Mouse (Mus musculus): ENCODE measurements around the gene Mapk8.
A peak's percentile ranks its signal among the peaks of the same experiment; 100 is the strongest.
"Not testable (repeated sequence)": the region's sequence is repeated elsewhere in the genome, so short reads cannot be mapped to it uniquely, and the experiment has no call there.

Gene Mapk8

DNA sequence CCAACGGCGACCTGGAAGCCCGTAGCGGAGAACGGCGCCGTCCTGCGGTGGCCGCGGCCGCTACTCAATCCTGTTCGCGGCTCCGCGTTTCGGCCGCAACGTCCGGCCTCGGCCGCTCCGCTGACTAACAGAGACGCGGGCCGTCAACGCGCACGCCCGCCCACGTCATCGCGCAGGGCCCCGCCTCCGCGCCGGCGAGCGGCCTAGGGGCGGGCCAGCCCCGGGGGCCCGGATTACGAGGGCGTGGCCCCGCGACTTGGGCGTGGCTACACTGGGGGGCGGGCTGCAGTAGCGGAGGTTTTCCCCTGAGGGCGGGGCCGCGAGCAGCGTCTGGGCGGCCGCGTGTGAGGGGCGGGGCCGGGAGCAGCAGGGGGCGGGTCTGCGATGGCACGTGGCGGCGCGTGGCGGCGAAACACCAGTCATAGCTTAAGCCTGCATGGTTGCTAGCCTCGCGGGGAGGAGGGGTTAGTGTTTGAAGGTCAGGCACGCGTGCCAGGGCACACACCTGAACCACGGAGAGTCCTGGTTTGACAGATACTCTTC lies at the start of gene Mapk8:
Gene Mapk8 (minus strand): TSS at position 132 of the 543 bp plus-strand sequence.
- DNase-seq (ENCODE audit: low spot score) = peak; percentile 94

DNA sequence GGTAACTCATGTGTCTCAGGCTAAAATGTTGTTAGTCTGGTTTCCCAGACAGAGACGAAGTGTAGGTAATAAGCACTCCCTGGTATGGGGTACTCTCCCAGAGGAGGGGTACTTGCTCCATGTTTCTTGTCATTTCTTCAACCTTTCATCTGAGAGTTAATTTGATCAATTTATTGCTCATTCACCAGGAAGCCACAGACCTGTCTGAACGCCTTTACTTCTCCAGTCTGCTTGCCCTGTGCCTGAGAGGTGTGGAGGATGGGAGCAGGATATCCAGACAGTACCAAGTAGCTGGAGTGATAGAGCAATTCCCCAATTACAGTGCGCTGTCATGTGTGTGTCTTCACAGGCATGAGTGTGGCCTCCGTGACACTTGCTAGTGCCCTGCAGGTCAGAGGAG lies 48.3 kb upstream of the Mapk8 start:
- no peak for DNase-seq (ENCODE audit: low spot score)

DNA sequence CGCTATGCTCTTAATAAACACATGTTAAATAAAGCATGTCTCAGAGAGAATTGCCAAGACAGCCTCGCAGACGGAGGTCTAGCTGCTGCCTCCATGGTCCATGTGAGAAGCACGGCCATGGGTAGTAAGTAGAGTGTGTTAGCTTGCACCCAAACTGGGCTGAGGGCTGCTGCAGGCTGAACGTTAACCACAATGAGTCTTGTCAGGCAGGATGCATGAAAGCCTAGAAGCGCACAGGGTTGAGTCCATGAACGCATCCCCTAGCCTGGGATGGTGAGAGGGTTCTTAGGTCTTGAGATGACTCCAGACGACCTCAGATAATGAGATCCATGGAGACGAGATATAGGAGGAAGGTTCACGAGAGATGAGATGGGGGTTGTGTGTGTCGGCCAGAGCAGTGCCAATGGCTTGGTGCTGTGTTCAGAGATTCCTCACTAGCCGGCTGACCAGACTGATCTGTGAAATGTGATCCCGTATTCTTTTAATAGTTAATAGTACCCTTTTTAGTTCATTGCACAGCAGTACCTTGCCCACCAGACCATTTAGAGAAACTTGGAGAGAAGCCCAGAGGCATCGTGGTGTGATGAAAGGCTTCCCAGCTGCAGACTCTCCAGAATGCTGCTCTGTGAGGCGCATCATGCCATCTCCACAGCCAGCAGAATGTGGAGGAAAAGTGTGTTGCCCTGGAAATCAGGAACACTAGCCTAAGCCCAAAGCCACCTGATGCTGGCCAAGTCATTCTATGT lies 41.0 kb upstream of the Mapk8 start:
- no peak for DNase-seq (ENCODE audit: low spot score)

DNA sequence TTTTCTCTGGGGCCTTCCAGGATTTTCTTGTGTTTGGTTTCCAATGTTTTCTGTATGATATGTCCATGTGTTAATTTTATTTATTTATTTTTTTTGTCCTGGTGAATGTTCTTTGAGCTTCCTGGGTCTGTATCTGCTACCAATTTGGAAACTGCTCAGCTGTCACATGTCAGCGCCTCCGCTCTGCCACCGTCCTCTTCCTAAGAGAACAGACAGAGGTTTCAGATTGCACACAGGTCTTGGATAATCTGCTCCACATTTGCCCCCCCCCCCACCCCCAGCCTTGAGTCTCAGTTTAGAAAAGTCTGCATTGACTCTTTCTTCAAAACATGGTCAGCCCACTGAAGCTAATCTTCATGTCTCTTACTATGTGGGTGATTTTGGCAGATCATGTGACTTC lies 35.0 kb upstream of the Mapk8 start:
- DNase-seq (ENCODE audit: low spot score) = no peak

DNA sequence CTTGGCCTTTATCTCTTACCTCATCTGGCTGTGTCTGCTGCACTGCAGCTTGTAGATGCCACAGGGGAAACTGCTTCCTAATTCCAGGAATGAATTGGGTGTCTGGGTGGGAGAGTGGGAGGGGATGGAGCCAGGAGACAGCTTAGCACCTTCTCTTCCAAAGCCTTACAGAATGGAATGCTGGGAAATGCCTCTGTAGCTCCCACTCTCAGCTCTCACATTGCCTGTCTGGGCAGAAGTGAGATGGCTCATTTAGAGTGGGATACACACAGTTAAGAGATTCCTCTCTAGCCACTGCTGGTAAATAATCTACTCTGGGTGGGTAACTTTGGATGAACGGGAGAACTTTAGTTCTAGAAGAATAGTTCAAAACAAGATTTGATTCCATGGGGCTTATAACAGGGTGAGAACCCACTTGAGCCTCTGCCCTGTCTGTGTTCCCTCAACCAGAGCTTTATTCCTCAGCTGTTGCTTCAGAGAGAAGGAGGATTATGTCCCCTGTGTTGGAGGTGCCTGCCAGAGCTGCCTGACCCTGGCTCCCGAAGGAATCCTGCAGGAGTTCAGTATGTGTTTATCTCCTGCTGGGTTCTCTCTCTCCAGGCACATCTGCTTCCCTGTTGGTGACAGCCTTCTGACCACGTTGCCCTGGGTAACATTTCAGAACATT lies 29.3 kb upstream of the Mapk8 start:
- no peak for DNase-seq (ENCODE audit: low spot score)

DNA sequence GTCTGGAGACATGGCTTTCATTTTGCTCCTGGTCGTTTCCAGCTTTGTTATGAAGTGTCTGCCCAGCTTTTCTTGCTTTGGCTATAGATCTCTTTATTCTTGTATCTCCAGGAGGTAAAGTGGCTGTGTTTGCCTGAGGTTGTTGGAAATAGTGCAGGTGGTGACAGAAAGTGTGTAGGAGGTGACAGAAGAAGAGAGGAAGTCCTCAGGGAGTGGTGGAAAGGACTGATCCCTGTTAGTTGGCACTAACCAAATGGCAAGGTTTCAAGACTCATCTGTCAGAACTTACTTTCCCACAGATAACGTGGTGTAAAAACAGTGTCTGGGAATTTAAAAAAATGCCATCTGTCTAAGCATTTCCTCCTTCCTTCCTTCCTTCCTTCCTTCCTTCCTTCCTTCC lies 27.5 kb upstream of the Mapk8 start:
- no peak for DNase-seq (ENCODE audit: low spot score)

DNA sequence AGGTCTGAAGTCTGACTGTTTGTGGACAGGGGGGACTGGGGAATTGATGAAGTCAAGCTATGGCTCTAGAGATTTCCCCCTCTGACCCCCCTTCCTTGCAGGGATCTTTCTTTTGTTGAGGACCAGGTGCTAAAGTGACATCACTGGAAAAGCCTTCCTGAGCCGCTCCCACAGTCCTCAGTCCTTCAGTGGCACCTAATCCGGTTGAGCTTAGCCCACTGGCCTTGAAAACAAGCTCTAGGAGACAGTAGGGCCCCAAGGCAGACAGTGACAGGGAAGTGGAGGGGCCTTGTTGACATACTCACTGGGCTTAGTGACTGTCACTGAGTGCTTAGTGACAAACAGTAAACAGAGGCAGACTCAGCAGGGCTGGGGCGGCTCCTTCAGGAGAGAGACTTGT lies 24.4 kb upstream of the Mapk8 start, which contains the start of gene Frmpd2:
Gene Frmpd2 (plus strand): TSS at position 366 of the 400 bp plus-strand sequence.
- DNase-seq (ENCODE audit: low spot score) = no peak

DNA sequence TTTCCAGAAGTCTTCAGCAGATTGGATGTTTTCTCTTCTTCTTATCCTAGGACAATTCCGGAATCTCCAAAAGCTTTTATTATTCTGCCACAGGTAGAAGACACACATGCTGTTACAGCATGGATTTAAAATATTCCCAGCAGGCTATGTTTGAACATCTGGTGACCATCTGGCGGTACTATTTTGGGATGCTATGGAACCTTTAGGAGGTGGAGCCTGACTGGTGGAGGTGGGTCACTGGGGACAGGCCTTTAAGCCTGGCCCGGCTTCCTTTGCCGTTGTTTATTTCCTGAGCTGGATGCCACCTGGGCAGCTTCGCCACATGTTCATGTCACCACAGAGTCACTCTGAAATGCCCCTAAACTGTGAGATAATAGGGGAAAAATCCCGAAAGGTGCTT lies 20.8 kb upstream of the Mapk8 start:
- DNase-seq (ENCODE audit: low spot score) = no peak

DNA sequence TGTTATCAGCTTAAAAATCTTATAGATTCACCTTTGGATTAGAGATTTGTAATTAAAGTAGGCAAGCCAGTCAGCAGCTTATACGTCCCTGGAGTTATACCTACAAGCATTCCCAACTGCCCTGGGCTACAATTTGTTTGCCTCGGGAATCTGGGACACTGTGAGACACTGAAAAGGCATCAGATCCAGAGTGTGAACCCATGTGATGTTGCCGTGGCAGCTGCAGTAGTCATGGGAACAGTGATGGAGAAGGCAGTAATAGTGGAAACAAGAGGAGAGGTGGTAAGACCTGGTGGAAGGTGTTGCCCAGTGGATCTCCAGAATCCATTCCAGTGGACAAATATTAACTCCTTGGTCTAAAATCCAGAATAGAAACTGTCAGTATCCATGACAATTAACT lies 16.7 kb upstream of the Mapk8 start:
- no peak for DNase-seq (ENCODE audit: low spot score)

DNA sequence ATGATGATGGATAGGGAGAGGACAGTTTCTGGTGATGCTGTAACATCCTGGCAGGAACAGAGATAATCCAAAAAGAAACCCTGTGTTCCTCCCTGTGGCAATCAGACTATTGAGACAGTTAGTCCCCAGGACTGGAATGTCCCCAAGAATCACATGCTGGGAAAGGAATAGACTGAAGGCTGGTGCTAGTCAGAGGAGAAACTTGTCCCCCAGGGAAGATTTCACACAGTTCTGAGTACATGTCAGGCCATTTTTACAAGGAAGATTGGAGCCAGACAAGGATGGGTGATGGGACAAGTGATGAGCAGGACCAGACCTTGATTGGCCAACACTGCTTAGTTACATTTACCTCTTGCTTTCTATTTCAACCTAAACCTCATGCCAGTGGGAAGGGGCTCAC lies 3.4 kb upstream of the Mapk8 start:
- no peak for DNase-seq (ENCODE audit: low spot score)

DNA sequence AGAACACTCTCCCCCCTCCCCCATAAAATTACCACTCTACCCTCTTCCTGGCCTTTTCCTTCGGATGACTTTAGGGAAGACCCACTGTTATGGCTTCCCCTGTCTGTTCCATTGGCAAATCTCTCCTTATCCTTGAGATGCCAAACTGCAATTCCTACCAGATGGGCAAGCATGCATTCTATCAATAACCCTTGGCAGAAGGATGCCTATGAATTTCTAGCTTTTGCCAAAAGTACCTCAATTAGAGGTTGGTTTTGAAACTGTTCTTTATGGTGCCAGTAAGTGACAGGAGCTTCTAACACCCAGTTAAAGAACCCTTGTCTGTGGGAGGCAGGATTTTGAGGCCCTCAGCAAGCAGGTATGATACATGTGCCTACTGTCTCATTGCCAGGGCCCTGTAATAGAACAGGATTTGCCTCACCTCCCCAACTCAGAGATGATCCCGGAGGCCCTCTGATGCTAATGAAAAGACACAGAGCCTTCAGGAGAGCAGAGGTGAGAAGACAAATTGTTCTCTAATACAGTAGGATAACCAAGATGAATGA lies 2.4 kb upstream of the Mapk8 start:
- no peak for DNase-seq (ENCODE audit: low spot score)

DNA sequence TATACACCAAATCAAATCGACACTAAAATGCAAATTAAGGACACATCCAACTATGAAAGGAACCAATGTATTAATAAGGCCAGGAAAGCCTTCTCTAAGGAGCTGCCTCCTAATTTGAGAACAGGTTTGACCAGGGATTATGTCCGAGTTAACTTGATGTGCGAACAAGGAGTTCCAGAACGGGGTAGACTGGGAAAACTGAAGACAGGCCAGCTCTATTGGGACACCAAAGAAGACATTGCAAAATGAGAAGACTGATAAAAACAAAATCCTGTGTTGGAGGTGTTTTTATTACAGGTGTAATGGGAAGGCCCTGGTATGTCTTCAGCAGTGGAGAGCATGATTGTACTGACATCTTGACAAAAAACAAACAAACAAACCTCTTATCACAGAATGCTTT lies 1.3 kb upstream of the Mapk8 start:
- DNase-seq (ENCODE audit: low spot score) = no peak

DNA sequence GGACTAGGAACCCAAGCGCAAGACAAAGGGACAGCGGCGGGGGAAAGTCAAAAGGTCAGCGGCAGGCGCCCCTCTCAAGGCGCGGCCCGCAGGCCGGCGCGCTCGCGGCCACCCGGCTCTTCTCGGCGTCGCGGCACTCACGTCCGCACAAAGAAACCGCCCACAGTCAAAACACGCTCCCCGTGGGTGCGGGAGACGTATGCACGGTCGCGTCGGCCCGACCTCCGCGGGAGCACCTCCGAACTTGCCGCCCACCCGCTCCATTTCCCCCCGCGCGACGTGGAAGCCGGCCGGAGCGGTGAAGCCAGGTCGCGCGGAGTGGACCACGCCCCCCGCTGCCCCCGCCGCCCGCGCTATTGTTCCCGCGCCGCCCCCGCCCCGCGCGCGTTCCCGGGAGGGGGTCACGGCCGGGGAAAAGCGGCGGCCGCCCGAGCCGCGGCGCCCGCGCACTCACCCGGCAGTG lies 366 bp downstream of the Mapk8 start:
- DNase-seq (ENCODE audit: low spot score) = no peak

DNA sequence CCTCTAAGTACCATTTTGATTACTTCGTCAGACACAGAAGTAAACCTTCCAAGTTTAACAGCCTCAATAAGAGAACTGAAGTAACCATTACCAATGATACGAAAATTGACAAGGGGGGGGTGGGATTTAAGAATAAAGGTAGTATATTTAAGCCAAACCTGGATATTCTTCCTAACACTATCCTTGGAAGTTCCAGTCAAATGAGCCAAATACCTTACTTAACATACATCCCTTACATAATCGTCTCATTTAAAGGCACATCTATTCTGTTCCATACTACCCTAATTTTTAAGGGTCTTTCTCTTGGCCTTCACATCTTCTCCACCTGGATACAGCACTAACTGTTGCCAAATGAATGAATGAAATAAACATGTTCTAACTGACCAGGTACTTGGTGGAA lies 996 bp downstream of the Mapk8 start:
- no peak for DNase-seq (ENCODE audit: low spot score)

DNA sequence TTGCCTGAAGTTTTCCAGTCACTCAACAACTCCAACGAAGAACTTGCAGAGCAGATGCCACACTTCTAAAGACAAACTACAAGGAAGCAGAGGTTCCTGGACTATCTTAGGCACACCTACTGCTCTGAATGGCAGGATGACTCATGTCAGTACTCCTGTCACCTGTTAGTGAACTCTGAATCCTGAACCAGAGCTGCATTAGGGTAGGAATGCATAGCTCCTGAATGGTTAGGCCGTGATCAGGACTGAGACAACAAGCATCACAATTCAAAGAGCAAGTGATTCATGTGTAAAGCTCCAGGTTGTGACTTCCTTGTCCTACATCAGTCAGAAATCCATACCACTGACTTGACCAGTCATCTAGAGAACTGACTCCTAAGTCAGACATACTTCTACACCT lies 3.2 kb downstream of the Mapk8 start:
- no peak for DNase-seq (ENCODE audit: low spot score)

DNA sequence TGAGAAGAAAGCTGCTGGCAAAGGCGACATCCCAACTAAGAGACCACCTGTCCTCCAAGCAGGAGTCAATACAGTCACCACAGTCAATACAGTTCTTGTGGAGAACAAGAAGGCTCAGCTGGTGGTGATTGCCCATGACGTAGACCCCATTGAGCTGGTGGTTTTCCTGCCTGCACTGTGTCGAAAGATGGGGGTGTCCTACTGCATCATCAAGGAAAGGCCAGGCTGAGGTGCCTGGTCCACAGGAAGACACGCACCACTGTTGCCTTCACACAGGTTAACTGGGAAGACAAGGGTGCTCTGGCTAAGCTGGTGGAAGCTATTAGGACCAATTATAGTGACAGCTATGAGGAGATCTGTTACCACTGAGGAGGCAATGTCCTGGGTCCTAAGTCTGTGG lies 14.5 kb downstream of the Mapk8 start:
- not testable (repeated sequence) for DNase-seq (ENCODE audit: low spot score)

DNA sequence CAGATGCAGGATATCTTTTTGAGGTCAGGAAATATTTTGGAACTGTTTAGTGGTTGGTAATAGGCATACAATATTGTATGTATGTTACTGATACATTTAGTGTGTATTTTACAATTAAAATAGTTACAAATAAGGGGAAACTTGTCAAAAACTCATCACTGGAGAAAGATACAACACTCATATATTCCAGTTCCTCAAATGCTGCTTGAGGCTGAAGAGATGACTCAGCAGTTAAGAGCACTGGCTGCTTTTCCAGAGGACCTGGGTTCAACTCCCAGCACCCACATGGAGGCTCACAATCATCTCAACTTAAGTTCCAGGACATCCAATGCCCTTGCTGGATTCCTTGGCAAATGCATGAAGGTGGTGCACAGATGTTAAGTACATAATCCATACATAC lies 22.8 kb downstream of the Mapk8 start:
- DNase-seq (ENCODE audit: low spot score) = no peak

DNA sequence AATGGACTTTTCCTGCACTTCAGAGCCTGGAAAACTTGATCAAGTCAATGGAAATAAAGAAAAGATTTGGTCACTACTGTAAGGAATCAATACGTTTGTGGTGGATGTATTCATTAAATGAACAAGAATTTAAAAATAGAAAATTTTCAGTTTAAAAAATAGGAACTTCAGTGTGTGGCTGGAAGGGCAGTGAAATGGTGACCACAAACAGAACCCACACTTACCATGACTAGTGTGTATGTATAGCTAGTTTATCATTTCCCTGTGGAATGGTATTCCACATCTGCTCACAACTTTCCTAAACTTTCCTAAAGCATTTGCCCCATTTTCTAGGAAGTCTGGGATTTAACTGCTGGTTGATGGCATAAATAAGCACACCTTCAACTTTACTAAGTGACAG lies 24.0 kb downstream of the Mapk8 start:
- DNase-seq (ENCODE audit: low spot score) = no peak

DNA sequence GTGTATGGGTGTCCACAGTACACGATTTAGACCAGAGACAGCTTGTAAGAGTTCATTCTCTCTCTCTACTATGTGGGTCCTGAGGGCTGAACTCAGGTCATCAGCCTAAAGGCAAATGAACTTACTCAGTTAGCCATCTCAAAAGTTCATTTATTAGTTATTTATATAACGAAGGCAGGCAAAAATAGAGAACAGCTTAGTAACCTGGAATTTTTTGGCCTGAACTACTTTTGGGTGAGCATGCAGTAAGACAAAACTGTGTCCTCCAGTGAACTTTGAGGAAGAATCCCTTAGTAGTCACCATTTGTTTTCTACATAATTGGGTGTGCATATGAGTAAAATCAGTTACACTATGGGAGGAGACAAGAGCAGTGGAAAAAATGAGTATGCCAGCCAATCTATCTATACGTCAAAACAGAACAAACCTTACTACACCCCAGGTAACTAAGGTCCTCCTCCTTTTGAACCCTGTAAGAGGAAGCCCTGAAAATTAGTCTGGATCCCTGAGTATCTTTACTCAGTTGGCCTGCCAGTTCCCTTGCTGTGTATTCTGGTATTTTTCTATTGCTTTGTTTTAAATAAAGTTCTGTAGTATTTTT lies 28.5 kb downstream of the Mapk8 start:
- DNase-seq (ENCODE audit: low spot score) = no peak

DNA sequence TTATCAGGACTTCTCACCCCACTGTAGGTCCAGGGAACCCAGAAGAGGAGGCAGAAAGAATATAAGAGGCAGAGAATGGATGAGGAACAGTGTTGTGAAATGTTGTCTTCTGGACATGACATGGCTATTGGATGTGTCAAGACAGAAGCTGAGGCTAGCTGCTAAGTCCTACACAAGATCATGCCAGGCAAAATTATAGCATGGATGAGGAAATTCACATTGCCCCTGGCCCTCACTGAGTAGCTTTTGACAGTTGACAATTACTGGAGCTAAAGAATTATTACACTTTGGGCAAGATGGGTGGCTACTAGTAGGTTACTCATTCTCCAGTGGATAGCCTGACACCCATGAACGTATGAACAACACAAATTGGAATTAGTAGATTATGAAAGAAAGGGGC lies 31.2 kb downstream of the Mapk8 start:
- no peak for DNase-seq (ENCODE audit: low spot score)

DNA sequence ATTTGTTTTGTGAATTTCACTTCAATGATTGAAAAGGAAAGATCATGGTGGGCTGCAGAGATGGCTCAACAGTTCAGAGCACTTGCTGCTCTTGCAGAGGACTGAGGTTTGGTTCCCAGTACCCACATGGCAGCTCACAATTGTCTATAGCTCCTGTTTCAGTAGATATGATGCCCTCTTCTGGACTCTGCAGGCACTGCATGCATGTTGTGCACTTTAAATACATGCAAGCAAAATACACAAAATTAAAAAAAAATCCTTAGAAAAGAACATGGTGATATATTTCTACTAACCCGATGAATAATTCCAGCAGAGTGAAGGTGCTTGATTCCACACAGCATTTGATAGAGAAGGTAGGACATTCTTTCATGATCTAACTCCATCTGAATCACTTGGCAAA lies 44.6 kb downstream of the Mapk8 start:
- DNase-seq (ENCODE audit: low spot score) = no peak

DNA sequence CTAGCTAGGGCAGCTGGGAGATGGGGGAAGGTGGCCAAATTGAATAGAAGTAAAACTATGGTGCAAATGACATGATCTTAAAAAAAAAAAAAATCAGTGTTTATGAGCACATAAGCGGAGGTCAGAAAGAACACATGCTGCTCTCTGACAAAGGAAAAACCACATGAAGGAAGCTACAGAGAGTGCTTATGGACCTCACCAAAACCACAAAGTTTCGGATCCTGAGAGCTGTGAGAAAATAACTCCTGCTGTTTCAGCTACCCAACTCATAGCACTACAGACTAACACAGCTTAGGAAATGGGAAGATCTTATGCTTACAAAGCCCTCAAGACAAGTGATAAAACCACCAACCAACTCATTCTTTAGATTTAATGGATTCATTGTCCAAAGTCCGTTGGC lies 46.9 kb downstream of the Mapk8 start:
- no peak for DNase-seq (ENCODE audit: low spot score)
